Mouse (Mus musculus) heart, embryonic 14.5 days (tissue): ENCODE data around the gene Ap5m1. TPM values are rescaled to one million over a fixed set of nuclear protein-coding genes. Genes with fewer than 3 reads are reported as not detected.

ENCODE experiments used
- ATAC-seq: fragments of 200-750 bp; cut with Nextera tagmentation; 2 replicates; pipeline ENCODE4 v1.8.0; 2017; ENCODE audit warnings: low read depth, moderate TSS enrichment; ENCODE audit not compliant: insufficient number of reproducible peaks, insufficient read depth, low FRiP score
- H3K27ac ChIP-seq, 2 experiments: fragments of 200-500 bp in 1 of 2; fragments of 300-500 bp in 1 of 2; sonication (generic) in 1 of 2; replicated peaks in 1 of 2; 2 replicates each; pipeline ENCODE4 v1.5.1; 2012 to 2014; ENCODE audit warnings: low read depth in 2 of 2, low read length in 2 of 2, control low read depth in 1 of 2, mild to moderate bottlenecking in 1 of 2, mixed read lengths in 1 of 2; ENCODE audit not compliant: control insufficient read depth in 1 of 2, insufficient read depth in 1 of 2
- H3K27me3 ChIP-seq: fragments of 300-500 bp; sonication (generic); 2 replicates; pipeline ENCODE4 v1.6.1; 2014; ENCODE audit warnings: mild to moderate bottlenecking, low read length, control low read depth; ENCODE audit not compliant: control insufficient read depth, insufficient read depth
- H3K36me3 ChIP-seq: fragments of 300-500 bp; sonication (generic); 2 replicates; pipeline ENCODE4 v1.6.1; 2014; ENCODE audit warnings: mild to moderate bottlenecking, control low read depth, low read length, mixed read lengths; ENCODE audit not compliant: control insufficient read depth, insufficient read depth
- H3K4me1 ChIP-seq, 2 experiments: fragments of 200-500 bp in 1 of 2; fragments of 300-500 bp in 1 of 2; sonication (generic) in 1 of 2; 2 replicates each; pipeline ENCODE4 v1.6.1; 2012 to 2014; ENCODE audit warnings: low read length in 2 of 2, control low read depth in 1 of 2, mixed read lengths in 1 of 2; ENCODE audit not compliant: control insufficient read depth in 2 of 2, insufficient read depth in 2 of 2
- H3K4me2 ChIP-seq: fragments of 300-500 bp; sonication (generic); 2 replicates; pipeline ENCODE4 v1.6.1; 2014; ENCODE audit warnings: mild to moderate bottlenecking, low read length
- H3K4me3 ChIP-seq, 2 experiments: fragments of 200-500 bp in 1 of 2; fragments of 300-500 bp in 1 of 2; sonication (generic) in 1 of 2; 2 replicates each; pipeline ENCODE4 v1.5.1; 2012 to 2014; ENCODE audit warnings: low read length in 2 of 2, mild to moderate bottlenecking in 2 of 2, control low read depth in 1 of 2, low read depth in 1 of 2, moderate library complexity in 1 of 2; ENCODE audit not compliant: control insufficient read depth in 1 of 2, insufficient read depth in 1 of 2
- H3K9ac ChIP-seq: fragments of 300-500 bp; sonication (generic); 2 replicates; pipeline ENCODE4 v1.6.1; 2014; ENCODE audit warnings: mild to moderate bottlenecking, low read length
- H3K9me3 ChIP-seq: fragments of 300-500 bp; sonication (generic); 2 replicates; pipeline ENCODE4 v1.6.1; 2016; ENCODE audit warnings: low read length, control low read depth; ENCODE audit not compliant: control insufficient read depth
- WGBS: fragments of 180-500 bp; shearing (Covaris S2); extraction: QIAGEN DNeasy Blood & Tissue Kit; methylation state at CpG from one replicate; pipeline ENCODE4 v1.1.7; 2014; 5-methylcytosine and 5-hydroxymethylcytosine counted together
- polyA plus RNA-seq: library from polyadenylated mRNA; unstranded; fragments of >200 nt; fragmentation: Nextera tagmentation; extraction: Ambion mirVana; gene quantifications from 2 replicates; pipeline ENCODE4 v1.2.1, GENCODE M21; 2014

Ap5m1 gene
- polyA plus RNA-seq, 1 experiment from 2014 or later: 23.4 TPM

GRCm38 (mm10) chr14:49063838-49064237 lies 2.1 kb upstream of the Ap5m1 start:
- Histone ChIP-seq H3K4me1 (peaks cover 0 to 18% of the 10 kb centered on the region in 2 experiments; a peak in 2 of 4 replicates), H3K27ac (no peak overlapping the region), H3K4me2 (peak overlapping the region; percentile 83), H3K9ac (no peak overlapping the region), H3K36me3 (no peaks in the 10 kb centered on the region), H3K9me3 (no peaks in the 10 kb centered on the region), H3K4me3 (no peak overlapping the region), H3K27me3 (no peaks in the 10 kb centered on the region)
- WGBS: 63% methylated on average over 2 of the region's 2 CpGs
- ATAC-seq: no peak

GRCm38 (mm10) chr14:49066274-49066823 lies 452 bp downstream of the Ap5m1 start, which contains the start of gene Exoc5:
Gene Exoc5 (minus strand): TSS chr14:49066653.
- ATAC-seq: peak; percentile 94

DNA sequence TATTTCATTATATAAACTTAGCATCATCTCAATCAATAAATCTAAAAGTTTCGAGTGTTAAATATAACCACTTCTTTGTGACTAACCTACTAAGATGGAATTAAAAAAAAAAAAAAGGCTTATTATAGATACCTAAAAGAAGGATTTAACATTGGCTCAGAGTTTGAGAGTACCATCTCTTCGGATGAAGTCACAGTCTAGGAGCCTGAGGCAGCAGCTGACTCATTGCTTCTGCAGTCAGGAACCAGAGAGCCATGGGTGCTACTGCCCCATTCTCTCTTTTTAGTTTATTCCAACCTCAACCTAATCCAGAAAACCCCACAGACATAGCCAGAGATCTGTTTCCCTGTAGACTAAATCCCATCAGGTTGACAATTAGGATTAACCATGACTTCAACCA lies 6.9 kb downstream of the Ap5m1 start:
- Histone ChIP-seq H3K9ac (no peak overlapping the region), H3K4me1 (peaks cover 0 to 3% of the 10 kb centered on the region in 2 experiments; a peak in 1 of 4 replicates), H3K4me3 (no peak overlapping the region), H3K9me3 (no peaks in the 10 kb centered on the region), H3K36me3 (peaks cover 21% of the 10 kb centered on the region), H3K27me3 (no peaks in the 10 kb centered on the region), H3K4me2 (no peak overlapping the region), H3K27ac (no peak overlapping the region)
- 94% methylated on average over 2 of the region's 2 CpGs for WGBS
- ATAC-seq: no peak

More at GRCm38 (mm10) chr14:49066274-49066823, 452 bp downstream of the Ap5m1 start, which contains the start of gene Exoc5:
- Histone ChIP-seq H3K9me3 (no peaks in the 10 kb centered on the region), H3K4me2 (peak within 1 kb of the TSS; percentile 83), H3K36me3 (no peaks in the 10 kb centered on the region), H3K9ac (peak within 1 kb of the TSS; percentile 96), H3K4me3 (peak within 1 kb of the TSS; percentile 59 to 93), H3K27me3 (no peaks in the 10 kb centered on the region), H3K27ac (peak within 1 kb of the TSS; percentile 87 to 99), H3K4me1 (peaks cover 0 to 18% of the 10 kb centered on the region in 2 experiments; a peak in 2 of 4 replicates)
- WGBS: under 1% methylated on average over 39 of the region's 53 CpGs

GRCm38 (mm10) chr14:49073896-49074295 lies 8.0 kb downstream of the Ap5m1 start:
- H3K4me1 ChIP-seq: no peaks in the 10 kb centered on the region
- H3K27ac ChIP-seq: no peak overlapping the region
- no peaks in the 10 kb centered on the region for H3K27me3 ChIP-seq
- H3K9me3 ChIP-seq: no peaks in the 10 kb centered on the region
- H3K4me2 ChIP-seq: no peak overlapping the region
- H3K36me3 ChIP-seq: peaks cover 21% of the 10 kb centered on the region
- H3K9ac ChIP-seq: no peak overlapping the region
- no peak for ATAC-seq
- H3K4me3 ChIP-seq: no peak overlapping the region
- WGBS: 94% methylated on average over 7 of the region's 7 CpGs

DNA sequence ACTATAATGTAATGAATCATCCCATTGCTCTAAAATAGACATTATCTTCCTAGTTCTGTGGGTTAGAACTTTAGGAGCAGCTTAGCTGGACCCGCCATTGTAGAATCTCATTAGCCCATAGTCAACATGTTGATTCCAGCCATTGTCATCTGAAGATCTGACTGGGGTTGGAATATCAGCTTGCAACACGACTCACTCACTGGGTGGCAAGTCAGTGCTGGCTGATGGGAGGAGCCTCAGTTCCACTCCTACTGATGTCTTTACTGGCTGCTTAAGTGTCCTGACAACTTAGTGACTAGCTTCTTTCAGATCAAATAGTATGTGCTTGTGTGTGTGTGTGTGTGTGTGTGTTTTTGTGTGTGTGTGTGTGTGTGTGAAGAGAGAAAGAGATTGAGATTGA lies 8.5 kb downstream of the Ap5m1 start:
- no peaks in the 10 kb centered on the region for H3K27me3 ChIP-seq
- no peak overlapping the region for H3K27ac ChIP-seq
- no peak overlapping the region for H3K9ac ChIP-seq
- peaks cover 24% of the 10 kb centered on the region for H3K36me3 ChIP-seq
- H3K9me3 ChIP-seq: no peaks in the 10 kb centered on the region
- H3K4me3 ChIP-seq: no peak overlapping the region
- H3K4me1 ChIP-seq: no peaks in the 10 kb centered on the region
- ATAC-seq: no peak
- WGBS: 62% methylated on average over 2 of the region's 2 CpGs
- H3K4me2 ChIP-seq: no peak overlapping the region

GRCm38 (mm10) chr14:49078820-49079219 lies 12.9 kb downstream of the Ap5m1 start:
- Histone ChIP-seq H3K36me3 (peaks cover 39% of the 10 kb centered on the region), H3K4me2 (no peak overlapping the region), H3K27me3 (no peaks in the 10 kb centered on the region), H3K9me3 (no peaks in the 10 kb centered on the region), H3K9ac (no peak overlapping the region), H3K27ac (no peak overlapping the region), H3K4me1 (no peaks in the 10 kb centered on the region), H3K4me3 (no peak overlapping the region)
- ATAC-seq: no peak
- WGBS: 99% methylated on average over 2 of the region's 2 CpGs

GRCm38 (mm10) chr14:49086522-49086921 lies 20.6 kb downstream of the Ap5m1 start:
- no peaks in the 10 kb centered on the region for H3K9me3 ChIP-seq
- no peaks in the 10 kb centered on the region for H3K27me3 ChIP-seq
- H3K27ac ChIP-seq: no peak overlapping the region
- no peak overlapping the region for H3K9ac ChIP-seq
- H3K36me3 ChIP-seq: peaks cover 48% of the 10 kb centered on the region
- H3K4me2 ChIP-seq: no peak overlapping the region
- WGBS: 87% methylated on average over 4 of the region's 4 CpGs
- H3K4me3 ChIP-seq: no peak overlapping the region
- no peaks in the 10 kb centered on the region for H3K4me1 ChIP-seq
- ATAC-seq: no peak
